Mouse (Mus musculus) heart, embryonic 11.5 days (tissue): Measurements from ENCODE around the gene Hs6st2. TPM values are rescaled to one million over a fixed set of nuclear protein-coding genes. Genes with fewer than 3 reads are reported as not detected.

Experiments
- ATAC-seq: fragments of 200-750 bp; cut with Nextera tagmentation; replicated peaks from 2 replicates; pipeline ENCODE4 v1.8.0; 2017; ENCODE audit warnings: moderate library complexity; ENCODE audit not compliant: insufficient number of reproducible peaks, low FRiP score, low TSS enrichment
- H3K27ac ChIP-seq: fragments of 300-500 bp; sonication (generic); 2 replicates; pipeline ENCODE4 v1.5.1; 2014; ENCODE audit warnings: mild to moderate bottlenecking, low read depth, low read length
- H3K27me3 ChIP-seq: fragments of 300-500 bp; sonication (generic); 2 replicates; pipeline ENCODE4 v1.6.1; 2014; ENCODE audit warnings: mild to moderate bottlenecking, low read length, mixed read lengths; ENCODE audit not compliant: control insufficient read depth, insufficient read depth
- H3K36me3 ChIP-seq: fragments of 300-500 bp; sonication (generic); 2 replicates; pipeline ENCODE4 v1.6.1; 2014; ENCODE audit warnings: mild to moderate bottlenecking, low read length, moderate library complexity, mixed read lengths; ENCODE audit not compliant: control insufficient read depth, insufficient read depth
- H3K4me1 ChIP-seq: fragments of 300-500 bp; sonication (generic); 2 replicates; pipeline ENCODE4 v1.6.1; 2014; ENCODE audit warnings: low read length; ENCODE audit not compliant: control insufficient read depth, insufficient read depth
- H3K4me2 ChIP-seq: fragments of 300-500 bp; sonication (generic); 2 replicates; pipeline ENCODE4 v1.6.1; 2014; ENCODE audit warnings: mild to moderate bottlenecking, moderate library complexity
- H3K4me3 ChIP-seq: fragments of 300-500 bp; sonication (generic); 2 replicates; pipeline ENCODE4 v1.5.1; 2014; ENCODE audit warnings: low read depth, low read length
- H3K9ac ChIP-seq: fragments of 300-500 bp; sonication (generic); 2 replicates; pipeline ENCODE4 v1.6.1; 2014; ENCODE audit warnings: mild to moderate bottlenecking, low read depth, low read length, moderate library complexity
- H3K9me3 ChIP-seq: fragments of 300-500 bp; sonication (generic); replicated peaks from 2 replicates; pipeline ENCODE4 v1.6.1; 2016; ENCODE audit warnings: low read length; ENCODE audit not compliant: control insufficient read depth
- WGBS: fragments of 180-500 bp; shearing (Covaris S2); extraction: QIAGEN DNeasy Blood & Tissue Kit; methylation state at CpG from one replicate; pipeline ENCODE4 v1.1.7; 2014; ENCODE audit not compliant: insufficient replicate concordance; 5-methylcytosine and 5-hydroxymethylcytosine counted together
- polyA plus RNA-seq: library from polyadenylated mRNA; unstranded; fragments of >200 nt; fragmentation: Nextera tagmentation; extraction: Ambion mirVana; gene quantifications from 2 replicates; pipeline ENCODE4 v1.2.1, GENCODE M21; 2014

Gene Hs6st2
- 23.9 and 24.2 TPM in 2 replicates for polyA plus RNA-seq

- H3K9ac ChIP-seq: peak within 1 kb of the TSS; percentile 68
- H3K4me3 ChIP-seq: peak within 1 kb of the TSS; percentile 54
- 0 out of 2 replicates have a peak within 1 kb of the TSS, but pooled peaks have one; percentile 15 for H3K27ac ChIP-seq
- H3K4me2 ChIP-seq: peak within 1 kb of the TSS; percentile 76
- no peaks in the 10 kb centered on the region for H3K9me3 ChIP-seq
- H3K27me3 ChIP-seq: peaks cover 8% of the 10 kb centered on the region; the same call in 1 of the 2 replicates
- no peak for ATAC-seq
- no peaks in the 10 kb centered on the region for H3K36me3 ChIP-seq
- no peaks in the 10 kb centered on the region for H3K4me1 ChIP-seq
- WGBS: 25% methylated on average over 5 of the region's 5 CpGs
Measured at GRCm38 (mm10) chrX:51681756-51682155, at the start of gene Hs6st2. Gene Hs6st2 (minus strand): TSS chrX:51681856.

- no peak overlapping the region for H3K27ac ChIP-seq
- ATAC-seq: no peak; the same call in 1 of the 2 replicates
- 37% methylated on average over 8 of the region's 8 CpGs for WGBS
- no peaks in the 10 kb centered on the region for H3K27me3 ChIP-seq
- H3K9ac ChIP-seq: no peak overlapping the region
- H3K4me3 ChIP-seq: no peak overlapping the region
- no peaks in the 10 kb centered on the region for H3K4me1 ChIP-seq
- no peaks in the 10 kb centered on the region for H3K9me3 ChIP-seq
- no peak overlapping the region for H3K4me2 ChIP-seq
- no peaks in the 10 kb centered on the region for H3K36me3 ChIP-seq
Measured at GRCm38 (mm10) chrX:51714086-51714745, 32.6 kb upstream of the Hs6st2 start.

DNA sequence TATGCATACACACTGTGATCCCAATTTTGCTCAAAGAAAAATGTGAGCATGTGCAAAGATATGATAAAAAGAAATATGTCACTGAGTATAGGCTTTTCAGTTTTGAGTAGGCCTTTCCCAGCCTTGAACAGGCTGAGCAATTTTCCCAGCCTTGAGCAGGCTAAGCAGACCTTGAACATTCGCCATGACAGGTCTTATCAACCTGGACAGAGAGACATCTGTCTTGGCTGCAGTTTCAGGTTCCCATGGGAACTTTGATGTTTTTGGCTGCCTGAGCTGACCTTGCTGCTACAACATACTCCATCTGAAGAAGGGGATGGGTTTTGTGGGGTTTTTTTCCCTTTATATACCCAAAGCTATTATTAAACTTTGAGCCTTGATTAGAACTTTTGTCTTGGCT, 31.3 kb upstream of the Hs6st2 start:
- Histone ChIP-seq H3K4me3 (no peak overlapping the region), H3K9ac (no peak overlapping the region), H3K36me3 (no peaks in the 10 kb centered on the region), H3K4me1 (no peaks in the 10 kb centered on the region), H3K27ac (no peak overlapping the region), H3K27me3 (no peaks in the 10 kb centered on the region), H3K9me3 (no peaks in the 10 kb centered on the region), H3K4me2 (no peak overlapping the region)
- 21% methylated on average over 1 of the region's 1 CpGs for WGBS
- ATAC-seq: no peak

DNA sequence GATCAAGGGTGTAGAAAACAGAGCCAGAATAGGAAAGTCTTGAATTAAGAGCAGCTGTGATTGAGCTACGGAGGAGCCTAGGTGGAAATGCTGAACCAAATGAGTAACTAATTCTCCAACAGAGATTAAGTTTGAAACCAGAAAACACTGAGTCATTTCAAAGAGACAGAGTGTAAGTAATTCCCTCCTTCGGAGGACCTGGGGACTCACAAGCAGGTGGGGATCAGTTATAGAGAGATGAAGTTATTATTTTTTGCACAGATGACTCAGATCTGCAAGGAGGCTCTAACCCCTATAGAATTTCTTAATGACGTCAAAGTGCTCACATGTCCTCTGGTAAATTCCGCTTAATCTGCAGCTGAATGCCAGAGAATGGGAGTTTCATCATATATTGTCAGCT, 21.2 kb upstream of the Hs6st2 start:
- H3K36me3 ChIP-seq: no peaks in the 10 kb centered on the region
- no peaks in the 10 kb centered on the region for H3K9me3 ChIP-seq
- H3K9ac ChIP-seq: no peak overlapping the region
- ATAC-seq: no peak
- H3K4me2 ChIP-seq: no peak overlapping the region
- no peak overlapping the region for H3K4me3 ChIP-seq
- H3K27me3 ChIP-seq: no peaks in the 10 kb centered on the region
- 59% methylated on average over 4 of the region's 4 CpGs for WGBS
- no peak overlapping the region for H3K27ac ChIP-seq
- H3K4me1 ChIP-seq: no peaks in the 10 kb centered on the region

DNA sequence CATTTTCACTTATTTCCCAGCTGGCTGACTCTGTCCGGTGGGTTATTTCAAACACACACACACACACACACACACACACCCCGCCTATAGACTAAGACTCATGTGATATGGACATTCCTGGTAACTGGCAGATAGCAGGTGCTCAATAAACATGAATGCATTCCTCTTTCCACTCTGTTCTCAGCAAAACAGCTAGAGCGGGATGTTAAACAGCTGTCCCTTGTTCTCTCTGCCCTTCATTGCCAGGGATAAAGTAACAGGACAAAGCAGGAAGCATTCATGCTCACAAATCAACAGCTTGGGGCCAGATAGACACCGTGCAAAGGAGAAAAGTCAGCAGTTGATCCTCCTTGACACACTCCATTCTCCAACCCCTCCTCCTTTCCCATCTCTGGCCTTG, 17.4 kb upstream of the Hs6st2 start:
- no peak overlapping the region for H3K9ac ChIP-seq
- WGBS: 28% methylated on average over 4 of the region's 4 CpGs
- ATAC-seq: no peak
- H3K9me3 ChIP-seq: no peaks in the 10 kb centered on the region
- no peaks in the 10 kb centered on the region for H3K27me3 ChIP-seq
- no peaks in the 10 kb centered on the region for H3K36me3 ChIP-seq
- H3K27ac ChIP-seq: no peak overlapping the region
- H3K4me3 ChIP-seq: no peak overlapping the region
- H3K4me1 ChIP-seq: no peaks in the 10 kb centered on the region
- no peak overlapping the region for H3K4me2 ChIP-seq

DNA sequence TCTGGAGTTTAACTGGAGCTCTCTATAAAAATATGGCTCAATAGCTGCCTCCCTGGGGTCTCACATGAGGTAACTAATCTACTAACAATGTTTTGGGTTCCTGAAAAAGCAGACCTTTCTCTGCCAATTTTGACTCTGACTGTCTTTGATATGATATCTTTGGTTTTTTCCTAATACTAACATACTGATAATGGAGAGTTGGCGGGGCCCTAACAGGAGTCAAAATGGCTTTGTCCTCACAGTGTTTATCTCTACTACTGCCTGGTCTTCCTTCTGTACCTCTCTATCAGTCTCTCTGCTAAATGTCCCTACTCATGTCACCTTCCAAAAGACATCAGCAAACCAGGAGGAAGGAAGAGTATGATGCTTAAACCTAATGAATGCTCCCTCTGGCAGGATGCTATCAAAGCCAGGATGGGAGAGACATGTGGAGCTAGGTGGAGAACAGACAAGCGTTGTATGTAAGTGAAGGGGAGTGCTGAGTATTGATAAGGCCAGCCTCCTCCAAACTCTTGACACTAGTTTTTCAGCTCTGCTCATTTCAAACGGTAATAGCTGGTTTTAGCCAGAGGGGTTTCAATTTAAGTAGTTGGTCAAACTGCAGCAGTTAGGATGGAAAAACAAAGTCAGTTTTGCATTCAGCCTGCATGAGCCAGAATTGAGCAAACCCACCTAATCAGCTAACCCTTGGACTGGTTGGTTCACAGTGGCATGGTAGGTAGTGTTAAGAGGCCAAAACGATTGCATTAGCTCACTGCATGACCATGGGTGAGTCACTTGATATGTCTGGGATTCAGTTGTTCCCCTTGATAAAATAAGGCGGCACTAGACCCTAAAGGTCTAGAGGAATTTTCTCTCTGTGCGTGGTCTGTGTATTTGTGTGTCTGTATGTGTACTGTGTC, 4.6 kb upstream of the Hs6st2 start:
- ATAC-seq: no peak
- no peak overlapping the region for H3K4me2 ChIP-seq

GRCm38 (mm10) chrX:51684336-51685056, 2.8 kb upstream of the Hs6st2 start:
- no peak overlapping the region for H3K9ac ChIP-seq
- 56% methylated on average over 3 of the region's 3 CpGs for WGBS
- H3K36me3 ChIP-seq: no peaks in the 10 kb centered on the region
- no peak for ATAC-seq
- H3K27me3 ChIP-seq: peaks cover 5% of the 10 kb centered on the region; the same call in 1 of the 2 replicates
- no peak overlapping the region for H3K4me3 ChIP-seq
- H3K27ac ChIP-seq: no peak overlapping the region
- no peaks in the 10 kb centered on the region for H3K9me3 ChIP-seq
- no peaks in the 10 kb centered on the region for H3K4me1 ChIP-seq
- H3K4me2 ChIP-seq: no peak overlapping the region

More for the DNA sequence above, 4.6 kb upstream of the Hs6st2 start:
- Histone ChIP-seq H3K27ac (no peak overlapping the region), H3K4me3 (no peak overlapping the region), H3K9me3 (no peaks in the 10 kb centered on the region), H3K4me1 (peaks cover 2% of the 10 kb centered on the region; the same call in 1 of the 2 replicates), H3K9ac (no peak overlapping the region), H3K36me3 (no peaks in the 10 kb centered on the region), H3K27me3 (no peaks in the 10 kb centered on the region)
- WGBS: 57% methylated on average over 6 of the region's 6 CpGs

DNA sequence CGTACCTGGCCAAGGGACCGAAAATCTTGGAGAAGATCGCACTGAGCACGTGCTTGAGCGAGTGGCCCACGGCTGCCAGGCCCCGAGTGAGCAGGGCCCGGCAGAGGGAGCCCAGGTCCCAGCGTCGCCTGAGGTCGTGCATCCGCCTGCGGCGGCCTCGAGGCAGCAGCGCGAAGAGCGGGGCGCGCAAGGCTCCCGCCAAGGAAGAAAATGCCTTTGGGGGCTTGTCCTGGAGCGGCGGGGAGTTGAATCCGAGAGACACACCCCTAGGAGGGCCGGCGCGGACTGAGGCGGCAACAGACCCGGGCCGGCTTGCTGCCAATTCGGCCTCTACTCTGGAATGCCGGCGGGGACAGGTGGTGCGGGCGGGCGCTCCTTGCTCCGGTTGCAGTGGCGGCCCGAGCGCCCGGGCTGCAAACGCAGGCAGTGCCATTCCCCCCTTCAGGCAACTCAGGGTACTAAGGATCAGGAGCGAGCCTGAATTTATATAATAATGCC, 437 bp downstream of the Hs6st2 start:
- peak overlapping the region; percentile 54 for H3K4me3 ChIP-seq
- H3K4me1 ChIP-seq: no peaks in the 10 kb centered on the region
- H3K36me3 ChIP-seq: no peaks in the 10 kb centered on the region
- peak overlapping the region; percentile 76 for H3K4me2 ChIP-seq
- peak; percentile 22; the same call in 1 of the 2 replicates for ATAC-seq
- H3K27ac ChIP-seq: no peak overlapping the region
- 10% methylated on average over 41 of the region's 43 CpGs for WGBS
- peak overlapping the region; percentile 68 for H3K9ac ChIP-seq
- no peaks in the 10 kb centered on the region for H3K9me3 ChIP-seq
- peaks cover 8% of the 10 kb centered on the region; the same call in 1 of the 2 replicates for H3K27me3 ChIP-seq
